Mouse (Mus musculus) spleen, adult 18-20 months (tissue): ENCODE data around the gene Ptprc.

Experiments used
- DNase-seq, 2 experiments: peaks; one replicate each; pipeline ENCODE4 v3.0.0; 2022; ENCODE audit warnings: mixed read lengths in 2 of 2

The Ptprc gene

DNA sequence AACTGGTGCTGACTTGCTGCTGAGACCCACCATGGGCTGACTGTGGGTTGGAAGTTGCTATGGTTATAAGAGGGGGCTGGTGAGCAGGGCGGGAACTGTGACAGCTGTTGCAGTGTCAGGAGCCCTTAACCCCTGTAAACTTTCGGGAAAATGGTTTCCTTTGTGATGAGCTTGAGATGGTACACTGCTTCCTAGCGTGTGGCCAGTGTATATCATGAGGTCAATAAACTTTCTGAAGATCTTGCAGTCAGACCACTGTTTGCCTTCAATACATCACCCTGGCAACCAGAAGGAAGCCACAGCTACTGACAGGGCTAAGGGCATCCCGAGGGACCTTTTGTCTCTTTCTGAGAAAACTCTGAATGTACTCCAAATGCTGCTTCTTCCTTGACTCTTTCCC lies 145.9 kb downstream of the Ptprc start:
- DNase-seq: no peak

- no peak for DNase-seq
Measured at GRCm38 (mm10) chr1:138025298-138025697, 150.2 kb downstream of the Ptprc start.

- no peak for DNase-seq
Measured at GRCm38 (mm10) chr1:138023601-138024000, 151.9 kb downstream of the Ptprc start.

- no peak for DNase-seq
Measured at GRCm38 (mm10) chr1:138022918-138023295, 152.6 kb downstream of the Ptprc start.

GRCm38 (mm10) chr1:138021962-138022917 lies 153.3 kb downstream of the Ptprc start:
- DNase-seq: no peak
